ENCODE assay signal across 8 mouse cellular contexts in the genomic region with DNA sequence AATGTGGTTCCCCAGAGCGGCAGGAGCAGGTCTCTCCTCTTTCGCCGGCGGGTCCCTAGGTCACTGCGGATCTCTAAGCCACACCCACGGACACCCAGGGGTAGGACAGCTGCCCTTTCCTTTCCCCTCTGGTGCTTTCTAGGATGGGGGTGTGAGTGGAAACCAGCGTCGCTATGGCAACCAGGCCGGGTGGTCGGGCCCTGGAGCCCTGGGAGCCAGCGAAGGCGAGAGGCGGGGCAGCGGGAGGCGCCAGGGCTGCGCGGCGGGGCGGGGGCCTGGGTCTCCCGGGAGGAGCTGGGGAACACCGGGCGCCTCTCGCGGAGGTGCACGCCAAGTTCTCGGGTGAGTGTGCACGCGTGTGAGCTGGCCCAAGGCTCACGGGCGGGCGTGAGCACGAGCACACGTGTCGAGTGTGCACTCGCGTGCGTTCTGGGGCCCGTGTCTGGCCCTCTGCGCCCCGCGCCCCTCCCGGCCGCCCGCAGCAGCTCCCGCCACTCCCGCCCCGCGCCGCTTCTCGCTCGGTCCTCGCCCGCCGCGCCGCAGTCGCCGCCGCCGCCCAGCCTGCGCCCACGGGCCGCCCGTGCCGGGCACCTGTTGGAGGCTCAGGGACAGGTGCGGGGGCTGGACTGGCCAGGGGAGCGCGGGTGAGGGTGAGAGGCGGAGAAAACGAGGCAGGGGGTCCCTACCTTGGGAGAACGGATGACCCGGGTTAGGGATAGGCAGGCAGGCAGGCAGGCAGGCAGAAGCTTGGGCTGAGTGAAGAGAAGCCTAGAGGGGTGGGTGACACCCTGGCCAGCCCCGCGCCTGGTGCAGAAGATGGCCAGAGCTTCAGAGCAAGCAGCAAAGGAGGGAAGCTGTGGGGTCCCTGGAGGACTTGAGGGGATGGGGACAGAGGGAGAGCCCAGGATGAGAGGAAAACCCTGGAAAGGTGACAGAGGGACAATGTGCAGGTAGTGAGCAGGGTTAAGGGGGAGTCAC. TPM values are rescaled to one million over a fixed set of nuclear protein-coding genes. Genes with fewer than 3 reads are reported as not detected.
DNase-seq lines count a peak whose midpoint lies in the region; ATAC-seq and TF ChIP-seq lines count a peak whose summit lies in the region.

No protein-coding gene starts in this region.

- H3K4me2 ChIP-seq in forebrain, embryonic 15.5 days (replicated peaks) = peak overlapping the region; percentile 99
- peak overlapping the region; percentile 68 for H3K4me2 ChIP-seq in liver, embryonic 16.5 days (ENCODE audit: low read depth, low read length)

- H3K9ac ChIP-seq in forebrain, embryonic 15.5 days (replicated peaks) = peak overlapping the region; percentile 64
- peak overlapping the region; percentile 7; the same call in 1 of the 2 replicates for H3K9ac ChIP-seq in liver, embryonic 16.5 days (ENCODE audit: low read depth, low read length)

- TF ChIP-seq POLR2A in lung, adult 2 months (IDR thresholded peaks at IDR 0.05; ENCODE audit: borderline replicate concordance, extremely low read depth, low read depth, low read length) = no peak

- H3K27me3 ChIP-seq in forebrain, embryonic 15.5 days = peaks cover 4% of the 10 kb centered on the region; the same call in 1 of the 2 replicates
- peaks cover 43% of the 10 kb centered on the region for H3K27me3 ChIP-seq in liver, embryonic 16.5 days (ENCODE audit: control insufficient read depth, insufficient read depth, low read depth, low read length)

- peak overlapping the region; percentile 51 for H3K4me3 ChIP-seq in lung, adult 2 months (replicated peaks; ENCODE audit: extremely low read depth, low read depth, low read length)
- H3K4me3 ChIP-seq in forebrain, embryonic 15.5 days = peak overlapping the region; percentile 56
- peak overlapping the region; percentile 52 for H3K4me3 ChIP-seq in liver, embryonic 16.5 days (ENCODE audit: low read depth, low read length)

- 2% methylated on average over 70 of the region's 74 CpGs for WGBS in lung, adult 2 months
- under 1% methylated on average over 46 of the region's 74 CpGs for WGBS in forebrain, embryonic 15.5 days
- 2% methylated on average over 69 of the region's 74 CpGs for WGBS in liver, embryonic 16.5 days (ENCODE audit: insufficient replicate concordance)

- no peak for TF ChIP-seq CTCF in lung, adult 2 months (IDR thresholded peaks at IDR 0.05; ENCODE audit: insufficient read depth, low read length)

- peaks cover 12% of the 10 kb centered on the region for H3K36me3 ChIP-seq in forebrain, embryonic 15.5 days
- H3K36me3 ChIP-seq in liver, embryonic 16.5 days (ENCODE audit: control insufficient read depth, insufficient read depth) = peaks cover 3% of the 10 kb centered on the region; the same call in 1 of the 2 replicates

- no peak overlapping the region for H3K27ac ChIP-seq in forebrain, embryonic 15.5 days (replicated peaks)
- H3K27ac ChIP-seq in liver, embryonic 16.5 days (ENCODE audit: low read length) = no peak overlapping the region

- no peaks in the 10 kb centered on the region for H3K9me3 ChIP-seq in forebrain, embryonic 15.5 days
- no peaks in the 10 kb centered on the region for H3K9me3 ChIP-seq in liver, embryonic 16.5 days (replicated peaks; ENCODE audit: control insufficient read depth, low read length)

- H3K4me1 ChIP-seq in lung, adult 2 months (ENCODE audit: control insufficient read depth, insufficient read depth, low read length) = peaks cover 6% of the 10 kb centered on the region; the same call in 1 of the 2 replicates
- H3K4me1 ChIP-seq in forebrain, embryonic 15.5 days = peaks cover 23% of the 10 kb centered on the region
- no peaks in the 10 kb centered on the region; the same call in 1 of the 2 replicates for H3K4me1 ChIP-seq in liver, embryonic 16.5 days (ENCODE audit: control insufficient read depth, low read depth, low read length)

- peak; percentile 51 for ATAC-seq in forebrain, embryonic 15.5 days (replicated peaks)
- no peak for ATAC-seq in liver, embryonic 16.5 days (ENCODE audit: low read depth)
- no peak for ATAC-seq in erythroid progenitor cell, adult 5-6 weeks (replicated peaks; ENCODE audit: low FRiP score, poor library complexity, severe bottlenecking)

- peak; percentile 43 for DNase-seq in adrenal gland, postnatal 10 days
- DNase-seq in adrenal gland, postnatal 4 days (ENCODE audit: low spot score in 2 of 2) = no peak
- DNase-seq in lung, adult 2 months = no peak
- DNase-seq in lung, postnatal 4 days = no peak
- DNase-seq in yolk sac, embryonic 10.5 days (ENCODE audit: low spot score) = peak; percentile 30

RNA-seq across cellular contexts. Expression of a gene that starts 0.5 kb away (rescaled TPM):
- 1 to 10 TPM in 1 of 2 experiments, under 1 TPM in 1; 0.82 to 1.0 TPM for total RNA-seq in adrenal gland, postnatal 10 days (2021)
- 1 to 10 TPM; 3.1 to 3.6 TPM for total RNA-seq in adrenal gland, postnatal 4 days (2021)
- polyA plus RNA-seq in lung, adult 2 months (2012; rRNA removed) = 0.22 and 0.74 TPM in 2 replicates
- 9.0 and 9.1 TPM in 2 replicates for polyA plus RNA-seq in forebrain, embryonic 15.5 days (2015; fragmentation: Nextera tagmentation; extraction: Ambion mirVana)
- not detected in 2 replicates for polyA plus RNA-seq in liver, embryonic 16.5 days (2015; fragmentation: Nextera tagmentation; extraction: Ambion mirVana)
- total RNA-seq in erythroid progenitor cell, adult 5-6 weeks (2015; ENCODE audit: low replicate concordance) = not detected in 2 replicates
- not detected in 2 replicates for total RNA-seq in erythroid progenitor cell, adult 5-6 weeks (2017; ENCODE audit: low replicate concordance)

RNA-seq across cellular contexts. Expression of a gene that starts 14.1 kb away (rescaled TPM):
- 10 to 100 TPM; 21.2 to 28.6 TPM for total RNA-seq in adrenal gland, postnatal 10 days (2021)
- total RNA-seq in adrenal gland, postnatal 4 days (2021) = 10 to 100 TPM; 32.3 to 41.4 TPM
- polyA plus RNA-seq in lung, adult 2 months (2012; rRNA removed) = 6.2 and 7.5 TPM in 2 replicates
- polyA plus RNA-seq in forebrain, embryonic 15.5 days (2015; fragmentation: Nextera tagmentation; extraction: Ambion mirVana) = 30.7 and 31.8 TPM in 2 replicates
- polyA plus RNA-seq in liver, embryonic 16.5 days (2015; fragmentation: Nextera tagmentation; extraction: Ambion mirVana) = 10.0 and 10.8 TPM in 2 replicates
- 50.8 and 63.3 TPM in 2 replicates for total RNA-seq in erythroid progenitor cell, adult 5-6 weeks (2015; ENCODE audit: low replicate concordance)
- 193 and 296 TPM in 2 replicates for total RNA-seq in erythroid progenitor cell, adult 5-6 weeks (2017; ENCODE audit: low replicate concordance)

RNA-seq across cellular contexts. Expression of a gene that starts 14.5 kb away (rescaled TPM):
- total RNA-seq in adrenal gland, postnatal 10 days (2021) = 10 to 100 TPM; 35.4 to 45.6 TPM
- 10 to 100 TPM; 49.7 to 51.9 TPM for total RNA-seq in adrenal gland, postnatal 4 days (2021)
- polyA plus RNA-seq in lung, adult 2 months (2012; rRNA removed) = 66.0 and 68.9 TPM in 2 replicates
- 86.2 and 98.8 TPM in 2 replicates for polyA plus RNA-seq in forebrain, embryonic 15.5 days (2015; fragmentation: Nextera tagmentation; extraction: Ambion mirVana)
- polyA plus RNA-seq in liver, embryonic 16.5 days (2015; fragmentation: Nextera tagmentation; extraction: Ambion mirVana) = 25.7 and 26.6 TPM in 2 replicates
- total RNA-seq in erythroid progenitor cell, adult 5-6 weeks (2015; ENCODE audit: low replicate concordance) = 19.1 and 20.1 TPM in 2 replicates
- 20.2 and 30.4 TPM in 2 replicates for total RNA-seq in erythroid progenitor cell, adult 5-6 weeks (2017; ENCODE audit: low replicate concordance)

RNA-seq across cellular contexts. Expression of a gene that starts 16.3 kb away (rescaled TPM):
- not detected for total RNA-seq in adrenal gland, postnatal 10 days (2021)
- total RNA-seq in adrenal gland, postnatal 4 days (2021) = not detected
- polyA plus RNA-seq in lung, adult 2 months (2012; rRNA removed) = not detected in 2 replicates
- polyA plus RNA-seq in forebrain, embryonic 15.5 days (2015; fragmentation: Nextera tagmentation; extraction: Ambion mirVana) = not detected in 2 replicates
- polyA plus RNA-seq in liver, embryonic 16.5 days (2015; fragmentation: Nextera tagmentation; extraction: Ambion mirVana) = not detected in 2 replicates
- total RNA-seq in erythroid progenitor cell, adult 5-6 weeks (2015; ENCODE audit: low replicate concordance) = not detected in 2 replicates
- total RNA-seq in erythroid progenitor cell, adult 5-6 weeks (2017; ENCODE audit: low replicate concordance) = not detected in 2 replicates

RNA-seq across cellular contexts. Expression of a gene that starts 36.8 kb away (rescaled TPM):
- total RNA-seq in adrenal gland, postnatal 10 days (2021) = 10 to 100 TPM; 69.7 to 85.8 TPM
- 100 to 1,000 TPM; 104 to 108 TPM for total RNA-seq in adrenal gland, postnatal 4 days (2021)
- polyA plus RNA-seq in lung, adult 2 months (2012; rRNA removed) = 174 and 210 TPM in 2 replicates
- 54.1 and 56.8 TPM in 2 replicates for polyA plus RNA-seq in forebrain, embryonic 15.5 days (2015; fragmentation: Nextera tagmentation; extraction: Ambion mirVana)
- polyA plus RNA-seq in liver, embryonic 16.5 days (2015; fragmentation: Nextera tagmentation; extraction: Ambion mirVana) = 11.7 and 13.2 TPM in 2 replicates
- 23.1 and 38.2 TPM in 2 replicates for total RNA-seq in erythroid progenitor cell, adult 5-6 weeks (2015; ENCODE audit: low replicate concordance)
- total RNA-seq in erythroid progenitor cell, adult 5-6 weeks (2017; ENCODE audit: low replicate concordance) = 65.6 and 76.2 TPM in 2 replicates

Comparison
In these comparisons a context has a peak if more than half of its experiments do, and no peak if none do; other contexts are left out.
1. DNase-seq: peak in adrenal gland, postnatal 10 days (single experiment) and yolk sac, embryonic 10.5 days (single experiment); none in adrenal gland, postnatal 4 days (0 of 2), lung, adult 2 months (single experiment) and lung, postnatal 4 days (0 of 2).
2. Peak in every context shown above with its lines, with median percentiles within 50 percentile points of each other: H3K4me3 ChIP-seq.